Mouse (Mus musculus) spleen, postnatal 10 days (tissue): Measurements from ENCODE around the gene Ttyh3.
A peak's percentile ranks its signal among the peaks of the same experiment; 100 is the strongest.

Experiments
- DNase-seq, 2 experiments: peaks; one replicate each; pipeline ENCODE4 v3.0.0; 2021 to 2022; ENCODE audit warnings: low spot score in 2 of 2

The Ttyh3 gene

GRCm38 (mm10) chr5:140652587-140652986 lies 3.8 kb upstream of the Ttyh3 start:
- DNase-seq, result no peak

GRCm38 (mm10) chr5:140651231-140651630 lies 2.4 kb upstream of the Ttyh3 start:
- no peak for DNase-seq

DNA sequence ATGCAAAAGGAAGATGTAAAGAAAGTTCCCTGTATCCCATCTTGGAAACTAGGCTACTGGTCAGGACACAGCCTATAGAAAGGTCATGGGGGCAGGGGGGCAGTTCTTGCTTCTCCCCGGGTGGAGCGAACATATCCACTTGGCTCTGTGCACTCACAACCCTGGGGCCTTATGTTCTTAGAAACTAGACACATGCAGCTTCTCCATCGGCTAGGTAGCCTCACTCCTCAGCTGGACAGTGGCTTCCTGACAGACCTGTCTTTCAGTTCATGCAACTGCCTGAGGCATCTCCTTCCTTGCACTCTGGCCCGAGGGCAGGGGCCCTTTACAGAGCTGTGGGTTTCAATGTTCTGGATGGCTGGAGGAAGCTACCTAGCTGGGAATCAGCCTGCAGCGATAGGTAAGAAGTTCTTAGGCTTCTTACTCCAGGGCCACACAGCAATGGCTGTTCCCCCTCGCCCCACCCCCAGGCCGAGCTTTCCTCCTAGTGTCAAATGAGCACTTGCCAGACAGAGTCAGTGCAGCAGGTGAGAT lies 1.1 kb upstream of the Ttyh3 start:
- DNase-seq, result no peak

DNA sequence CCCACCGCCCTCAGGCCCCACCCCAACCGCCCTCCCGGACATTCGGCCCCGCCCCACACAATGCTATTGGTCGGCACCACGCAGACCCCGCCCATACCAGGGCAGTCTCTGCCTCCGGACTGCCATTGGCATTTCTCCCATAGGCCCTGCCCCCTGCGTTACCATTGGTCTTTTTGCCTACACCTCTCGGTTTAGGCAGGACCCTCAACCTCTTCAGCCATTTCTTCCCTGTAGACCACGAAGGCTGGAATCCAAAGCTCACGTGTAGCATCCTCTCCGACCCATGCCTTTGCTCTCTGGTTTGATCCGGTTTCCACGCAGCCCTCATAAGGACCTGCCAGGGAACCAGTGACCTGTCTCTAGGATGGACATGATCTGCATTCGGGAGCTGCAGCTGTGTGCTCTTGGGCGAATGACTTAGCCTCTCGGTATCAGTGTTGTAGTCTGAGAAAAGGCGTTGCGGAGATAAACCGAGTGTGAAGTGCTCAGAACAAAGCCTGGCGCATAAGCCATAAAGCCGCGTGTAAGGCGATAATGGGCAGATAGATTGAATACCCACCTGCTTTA lies 353 bp upstream of the Ttyh3 start:
- DNase-seq, result peak; percentile 92 to 99

DNA sequence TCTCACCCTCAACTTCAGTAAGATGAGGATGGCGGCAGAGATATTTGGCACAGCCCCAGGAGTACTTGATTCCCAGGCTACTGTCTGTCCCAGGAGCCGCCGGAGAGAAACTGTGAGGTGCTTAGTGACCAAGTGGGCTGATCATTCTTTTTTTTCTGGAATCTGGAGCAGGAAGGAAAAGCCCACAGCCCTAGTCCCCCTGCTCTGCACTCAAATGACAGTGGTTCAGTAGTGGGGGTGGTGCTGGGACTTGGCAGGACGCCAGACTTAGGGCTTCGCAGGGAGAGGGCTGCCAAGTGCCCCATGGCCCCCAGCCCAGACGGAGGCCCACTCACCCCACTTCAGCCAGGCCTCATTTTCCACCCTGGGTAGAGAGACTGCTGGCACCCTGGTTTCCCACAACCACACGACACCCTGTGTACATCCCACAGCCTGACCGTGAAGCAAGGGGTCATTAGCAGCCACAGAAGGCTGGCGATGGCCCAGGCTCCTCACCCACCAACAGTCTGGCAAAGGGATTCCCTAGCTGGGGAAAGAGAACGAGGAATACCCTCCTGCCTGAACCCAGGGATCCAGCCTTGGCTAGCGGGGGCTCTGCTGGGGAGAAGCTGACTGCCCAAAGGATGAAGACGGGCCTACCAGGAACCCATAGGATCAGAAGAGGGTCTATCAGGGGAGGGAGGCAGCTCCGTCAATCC lies 861 bp downstream of the Ttyh3 start:
- DNase-seq, result peak; percentile 67 to 68

- peak in 1 of 2 experiments; percentile 23 for DNase-seq
These were observed 1.6 kb downstream of the Ttyh3 start for GRCm38 (mm10) chr5:140647031-140647760.

GRCm38 (mm10) chr5:140646171-140646570 lies 2.7 kb downstream of the Ttyh3 start:
- peak in 1 of 2 experiments; percentile 20 for DNase-seq

DNA sequence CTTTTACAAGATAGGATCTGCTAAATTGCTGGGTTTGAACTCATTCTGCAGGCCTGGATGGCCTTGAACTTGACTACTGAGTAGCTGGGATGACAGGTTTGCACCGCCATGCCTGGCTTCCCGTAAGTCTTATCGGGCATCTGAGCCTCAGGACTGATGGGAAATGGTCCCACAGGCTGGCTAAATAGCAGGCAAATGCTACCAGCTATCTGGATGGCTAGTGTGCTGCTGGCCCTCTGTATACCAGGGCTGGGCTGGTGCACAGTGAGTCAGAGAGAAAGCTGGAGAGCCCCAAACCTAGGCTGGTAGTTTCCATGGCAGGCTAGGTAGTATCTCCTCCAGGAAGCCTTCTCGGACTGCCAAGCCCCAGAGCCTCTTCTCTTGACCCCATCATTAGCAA lies 3.4 kb downstream of the Ttyh3 start:
- DNase-seq, result peak in 1 of 2 experiments; percentile 22

DNA sequence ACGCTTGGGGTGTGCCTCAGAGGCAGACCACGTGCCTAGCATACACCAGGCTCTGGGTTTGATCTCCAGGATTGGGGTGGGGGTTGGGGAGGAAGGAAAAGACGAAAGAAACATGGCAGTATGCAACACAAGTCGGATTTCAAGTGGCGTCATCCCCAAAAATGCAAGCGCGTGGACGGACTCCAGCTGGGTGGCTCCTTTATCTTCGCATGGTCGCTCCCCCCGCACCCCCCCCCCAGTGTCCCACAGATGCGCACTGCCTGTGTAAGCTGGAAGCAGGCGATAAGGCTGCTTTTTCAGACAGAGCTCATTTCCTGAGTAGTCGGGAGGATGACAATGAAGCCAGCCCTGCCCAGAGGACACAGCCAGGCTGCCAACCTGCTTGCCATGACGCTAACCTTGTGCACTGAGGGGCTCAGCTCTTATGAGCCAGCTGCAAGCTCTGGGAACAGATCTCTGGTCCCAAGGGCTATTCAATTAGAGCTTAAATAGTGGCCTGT lies 4.1 kb downstream of the Ttyh3 start:
- DNase-seq, result peak; percentile 44 to 66

GRCm38 (mm10) chr5:140644263-140644662 lies 4.6 kb downstream of the Ttyh3 start:
- DNase-seq, result peak in 1 of 2 experiments; percentile 73

GRCm38 (mm10) chr5:140642076-140642475 lies 6.8 kb downstream of the Ttyh3 start:
- peak in 1 of 2 experiments; percentile 69 for DNase-seq

DNA sequence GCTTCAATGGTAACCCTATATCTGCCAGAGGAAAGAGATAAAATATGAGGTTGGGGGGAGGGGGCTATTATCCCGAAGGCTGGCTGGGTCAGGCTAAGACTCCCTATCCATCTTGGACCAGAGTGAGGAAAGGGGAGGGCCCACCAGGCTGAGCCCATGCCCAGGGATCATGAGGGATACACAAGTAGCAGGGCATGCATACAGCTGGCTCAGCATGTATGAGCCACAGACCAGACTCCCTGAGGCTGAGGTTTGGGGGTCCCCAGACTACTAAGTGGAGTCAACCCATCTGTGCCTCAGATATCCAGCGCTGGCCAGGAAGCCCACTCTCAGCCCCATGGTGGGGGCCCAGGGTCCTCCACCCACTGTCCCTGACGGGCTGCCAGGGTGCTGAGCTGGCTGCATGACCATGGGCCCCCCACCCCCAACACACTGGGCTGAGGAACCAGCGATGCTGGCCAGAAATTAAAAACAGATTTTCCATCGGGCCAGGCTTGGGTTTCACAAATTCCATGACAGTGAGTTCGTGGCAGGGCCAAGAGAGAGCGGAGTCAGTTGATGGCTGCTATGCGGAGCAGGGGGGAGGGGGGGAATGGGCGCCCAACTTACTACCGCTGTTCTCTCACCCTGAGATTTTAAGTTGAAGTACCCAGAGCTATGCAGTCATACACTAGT lies 7.4 kb downstream of the Ttyh3 start:
- peak in 1 of 2 experiments; percentile 21 for DNase-seq

DNA sequence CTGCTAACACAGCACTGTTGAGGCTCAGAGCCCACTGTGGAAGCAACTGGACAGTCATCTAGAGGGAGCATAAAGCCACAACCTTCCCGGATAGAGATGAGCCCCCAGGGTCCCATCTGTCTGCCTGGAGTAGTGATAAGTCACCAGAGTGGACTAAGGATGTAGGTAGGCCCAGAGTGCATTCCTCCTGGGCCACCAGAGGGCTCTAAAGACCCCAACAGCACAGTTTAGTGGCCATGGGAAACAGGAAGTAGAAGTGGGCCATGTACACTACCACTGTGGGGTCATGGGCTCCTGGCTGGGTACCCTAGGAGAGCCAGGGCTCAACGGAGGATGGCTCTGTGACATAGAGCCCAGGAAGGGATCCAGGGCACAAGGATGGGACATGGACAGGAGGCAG lies 8.0 kb downstream of the Ttyh3 start:
- peak in 1 of 2 experiments; percentile 23 for DNase-seq

- DNase-seq, result no peak
These were observed 9.0 kb downstream of the Ttyh3 start for GRCm38 (mm10) chr5:140639871-140640270.

- no peak for DNase-seq
These were observed 9.5 kb downstream of the Ttyh3 start for GRCm38 (mm10) chr5:140639312-140639711.

GRCm38 (mm10) chr5:140638484-140638883 lies 10.3 kb downstream of the Ttyh3 start:
- no peak for DNase-seq

- no peak for DNase-seq
These were observed 10.8 kb downstream of the Ttyh3 start for GRCm38 (mm10) chr5:140637989-140638388.

DNA sequence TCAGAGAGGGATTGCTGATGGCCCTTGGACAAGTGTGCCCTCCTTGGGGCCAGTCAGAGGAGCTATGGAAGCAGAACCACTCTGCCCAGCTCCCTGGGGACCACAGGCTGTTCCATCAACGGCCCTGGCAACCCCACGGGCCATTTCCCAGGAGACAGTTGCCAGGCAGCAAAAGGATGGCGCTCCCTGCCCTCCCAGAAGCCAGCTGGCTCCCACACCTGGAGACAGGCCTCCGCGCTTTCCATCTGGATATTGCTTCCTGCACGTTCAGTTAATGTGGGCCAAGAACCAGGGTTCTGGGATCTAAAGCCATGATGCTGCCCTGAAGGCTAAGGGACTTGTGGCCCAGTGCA lies 11.8 kb downstream of the Ttyh3 start:
- peak in 1 of 2 experiments; percentile 24 for DNase-seq

- peak in 1 of 2 experiments; percentile 55 for DNase-seq
These were observed 12.3 kb downstream of the Ttyh3 start for GRCm38 (mm10) chr5:140636316-140637057.

DNA sequence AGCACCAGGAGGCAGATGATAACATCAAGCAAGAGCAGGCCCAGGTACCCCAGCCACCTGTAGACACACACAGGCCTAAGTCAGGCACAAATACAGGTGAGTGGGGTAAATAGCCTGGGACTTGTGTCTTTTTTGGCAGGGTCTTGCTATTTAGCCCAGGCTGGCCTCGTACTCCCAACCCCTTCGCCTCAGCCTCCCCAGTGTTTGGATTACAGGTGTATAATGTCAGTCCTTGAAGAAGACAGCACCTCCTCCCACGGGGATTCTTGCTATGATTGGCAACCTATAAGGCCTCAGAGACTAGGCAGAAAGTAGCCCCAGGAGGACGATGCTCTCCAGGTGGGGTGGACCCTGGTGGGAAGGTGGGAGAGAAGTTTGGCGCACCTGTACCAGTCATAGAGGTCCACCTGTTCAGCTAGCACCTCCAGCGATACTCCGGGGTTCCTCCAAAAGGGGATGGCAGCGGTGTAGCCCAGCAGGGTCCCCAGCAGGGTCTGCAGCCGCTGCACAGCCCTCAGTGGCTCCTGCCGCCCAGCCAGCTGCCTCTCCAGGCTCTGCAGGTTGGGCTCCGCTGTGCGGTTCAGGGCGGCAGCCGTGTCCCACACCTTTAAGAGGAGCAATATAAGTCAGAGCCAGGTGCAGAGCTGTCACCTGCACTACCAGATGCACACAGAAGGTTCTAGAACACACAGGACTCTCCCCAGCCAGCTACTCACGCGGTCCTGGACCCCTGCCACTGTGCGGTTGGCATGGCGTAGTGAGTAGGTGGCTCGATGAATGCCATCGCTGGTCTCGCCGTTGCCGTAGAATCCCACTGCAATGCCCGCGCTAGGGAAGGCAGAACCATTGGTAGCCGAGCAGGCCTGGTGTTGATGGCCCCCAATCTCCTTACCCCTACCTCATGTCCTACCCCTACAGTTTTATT lies 13.8 kb downstream of the Ttyh3 start:
- no peak for DNase-seq
